Mouse (Mus musculus) liver, adult 2 months (tissue): Measurements from ENCODE around the gene Slc13a5.

Source experiments
- CTCF ChIP-seq: fragments of 200-500 bp; IDR thresholded peaks from 2 replicates; pipeline ENCODE4 v1.5.1; 2011; ENCODE audit warnings: low read depth, low read length, control low read depth
- POLR2A ChIP-seq: fragments of 200-500 bp; IDR thresholded peaks from 2 replicates; pipeline ENCODE4 v1.6.1; 2011; ENCODE audit warnings: low read length, control low read depth; ENCODE audit not compliant: insufficient read depth; ENCODE audit errors: extremely low read depth

- no peak for TF ChIP-seq POLR2A
- TF ChIP-seq CTCF: no peak
These were observed 26.8 kb downstream of the Slc13a5 start for GRCm38 (mm10) chr11:72240062-72240860.
